Mouse (Mus musculus) hindbrain, postnatal 0 days (tissue): Measurements from ENCODE around the gene Zfp964. TPM values are rescaled to one million over a fixed set of nuclear protein-coding genes. Genes with fewer than 3 reads are reported as not detected.
"Not testable (repeated sequence)": the region's sequence is repeated elsewhere in the genome, so short reads cannot be mapped to it uniquely, and the experiment has no call there.

Experiments used
- ATAC-seq: fragments of 200-750 bp; cut with Nextera tagmentation; 2 replicates; pipeline ENCODE4 v1.8.0; 2017; ENCODE audit warnings: mild to moderate bottlenecking, moderate TSS enrichment, moderate library complexity
- DNase-seq: peaks from one replicate; pipeline ENCODE4 v3.0.0-alpha.2; 2015; ENCODE audit warnings: low spot score
- H3K27ac ChIP-seq: fragments of 300-500 bp; sonication (generic); 2 replicates; pipeline ENCODE4 v1.5.1; 2014; ENCODE audit warnings: mild to moderate bottlenecking
- H3K27me3 ChIP-seq: fragments of 300-500 bp; sonication (generic); 2 replicates; pipeline ENCODE4 v1.6.1; 2014; ENCODE audit warnings: low read length, mixed read lengths; ENCODE audit not compliant: insufficient read depth
- H3K36me3 ChIP-seq: fragments of 300-500 bp; sonication (generic); 2 replicates; pipeline ENCODE4 v1.6.1; 2014; ENCODE audit warnings: low read length, mixed read lengths; ENCODE audit not compliant: insufficient read depth
- H3K4me1 ChIP-seq: fragments of 300-500 bp; sonication (generic); 2 replicates; pipeline ENCODE4 v1.6.1; 2014; ENCODE audit warnings: antibody characterized with exemption, low read length, mixed read lengths; ENCODE audit not compliant: insufficient read depth
- H3K4me2 ChIP-seq: fragments of 300-500 bp; sonication (generic); 2 replicates; pipeline ENCODE4 v1.6.1; 2014; ENCODE audit warnings: low read depth, mild to moderate bottlenecking, low read length, moderate library complexity, mixed read lengths
- H3K4me3 ChIP-seq: fragments of 300-500 bp; sonication (generic); 2 replicates; pipeline ENCODE4 v1.5.1; 2014; ENCODE audit warnings: low read length
- H3K9ac ChIP-seq: fragments of 300-500 bp; sonication (generic); replicated peaks from 2 replicates; pipeline ENCODE4 v1.6.1; 2014; ENCODE audit warnings: mild to moderate bottlenecking, low read length, moderate library complexity, mixed read lengths
- H3K9me3 ChIP-seq: fragments of 300-500 bp; sonication (generic); 2 replicates; pipeline ENCODE4 v1.6.1; 2016; ENCODE audit warnings: low read length, mixed read lengths
- CTCF ChIP-seq: IDR thresholded peaks from 2 replicates; pipeline ENCODE4 v1.5.1; 2016; ENCODE audit warnings: antibody characterized with exemption, control low read depth, low read depth
- WGBS: fragments of 180-500 bp; shearing (Covaris S2); extraction: QIAGEN DNeasy Blood & Tissue Kit; methylation state at CpG from one replicate; pipeline ENCODE4 v1.1.7; 2014; 5-methylcytosine and 5-hydroxymethylcytosine counted together
- polyA plus RNA-seq: library from polyadenylated mRNA; unstranded; fragments of >200 nt; fragmentation: Nextera tagmentation; extraction: Ambion mirVana; gene quantifications from 2 replicates; pipeline ENCODE4 v1.2.1, GENCODE M21; 2015
- total RNA-seq: library from RNA; depleted of rRNA; stranded (reverse); fragments of >200 nt; gene quantifications from 2 replicates; pipeline ENCODE4 v1.2.3, GENCODE M21; 2014; rRNA removed

Gene Zfp964
- total and polyA plus RNA-seq, 2 experiments from 2014 or later, result 0.93 to 6.3 TPM

GRCm38 (mm10) chr8:69701810-69702209, 47.5 kb downstream of the Zfp964 start:
- H3K27me3 ChIP-seq, result no peaks in the 10 kb centered on the region
- whole genome bisulfite sequencing, result 74% methylated on average over 6 of the region's 6 CpGs
- H3K36me3 ChIP-seq, result peaks cover 25% of the 10 kb centered on the region
- no peak overlapping the region for H3K27ac ChIP-seq
- H3K4me1 ChIP-seq, result no peaks in the 10 kb centered on the region
- H3K4me2 ChIP-seq, result no peak overlapping the region
- DNase-seq (no peak), ATAC-seq (no peak)
- no peak for TF ChIP-seq CTCF
- no peak overlapping the region for H3K9ac ChIP-seq
- H3K4me3 ChIP-seq, result no peak overlapping the region
- H3K9me3 ChIP-seq, result no peaks in the 10 kb centered on the region

GRCm38 (mm10) chr8:69710624-69711023, 56.3 kb downstream of the Zfp964 start, which contains the start of gene Zfp869:
TSS of gene Zfp869 (minus strand) at chr8:69710724.
- H3K4me2 ChIP-seq, H3K9ac ChIP-seq, H3K4me1 ChIP-seq, ATAC-seq, H3K27ac ChIP-seq, H3K4me3 ChIP-seq, H3K9me3 ChIP-seq, DNase-seq, H3K27me3 ChIP-seq: not testable (repeated sequence)
- peaks cover 50% of the 10 kb centered on the region for H3K36me3 ChIP-seq
- WGBS, result 98% methylated on average over 10 of the region's 10 CpGs

- WGBS, result 83% methylated on average over 8 of the region's 8 CpGs
- Histone ChIP-seq H3K9ac (no peak overlapping the region), H3K4me2 (no peak overlapping the region), H3K27ac (no peak overlapping the region), H3K4me3 (no peak overlapping the region), H3K27me3 (no peaks in the 10 kb centered on the region), H3K36me3 (peaks cover 22% of the 10 kb centered on the region; the same call in 1 of the 2 replicates), H3K9me3 (no peaks in the 10 kb centered on the region), H3K4me1 (peaks cover 10% of the 10 kb centered on the region)
- no peak for ATAC-seq
- TF ChIP-seq CTCF, result no peak
- no peak for DNase-seq
Measured at GRCm38 (mm10) chr8:69713516-69713915, 59.2 kb downstream of the Zfp964 start.

GRCm38 (mm10) chr8:69715366-69715765, 61.1 kb downstream of the Zfp964 start:
- DNase-seq, result no peak
- Histone ChIP-seq H3K27ac (no peak overlapping the region), H3K9ac (peak overlapping the region; percentile 37; the same call in 1 of the 2 replicates), H3K9me3 (no peaks in the 10 kb centered on the region), H3K4me3 (peak overlapping the region; percentile 78), H3K27me3 (no peaks in the 10 kb centered on the region), H3K4me2 (peak overlapping the region; percentile 53), H3K4me1 (peaks cover 10% of the 10 kb centered on the region), H3K36me3 (peaks cover 7% of the 10 kb centered on the region; the same call in 1 of the 2 replicates)
- ATAC-seq, result no peak
- TF ChIP-seq CTCF, result no peak
- WGBS, result 77% methylated on average over 6 of the region's 6 CpGs

Other genes starting within 250 kb of the Zfp964 start
- gene Gm9495, start 200.9 kb upstream of the Zfp964 start, total RNA-seq, result not detected in 2 replicates
- gene Gm9495, start 200.9 kb upstream of the Zfp964 start, polyA plus RNA-seq, result 0.08 TPM in 1 of 2 replicates, not detected in the other
- not detected in 2 replicates for gene Gm7697, start 131.5 kb upstream of the Zfp964 start, total RNA-seq
- not detected in 2 replicates for gene Gm7697, start 131.5 kb upstream of the Zfp964 start, polyA plus RNA-seq
- gene Zfp868, start 28.9 kb upstream of the Zfp964 start, total RNA-seq, result 23.1 and 23.9 TPM in 2 replicates
- 21.7 and 23.4 TPM in 2 replicates for gene Zfp868, start 28.9 kb upstream of the Zfp964 start, polyA plus RNA-seq
- gene Zfp869, start 56.2 kb downstream of the Zfp964 start, total RNA-seq, result 9.5 and 16.1 TPM in 2 replicates
- 17.5 and 18.4 TPM in 2 replicates for gene Zfp869, start 56.2 kb downstream of the Zfp964 start, polyA plus RNA-seq
- 3.0 and 4.9 TPM in 2 replicates for gene Zfp963, start 95.5 kb downstream of the Zfp964 start, total RNA-seq
- 3.7 and 4.8 TPM in 2 replicates for gene Zfp963, start 95.5 kb downstream of the Zfp964 start, polyA plus RNA-seq
- gene Gm20422, start 120.4 kb downstream of the Zfp964 start, total RNA-seq, result not detected in 2 replicates
- 0.34 and 0.61 TPM in 2 replicates for gene Gm20422, start 120.4 kb downstream of the Zfp964 start, polyA plus RNA-seq
- gene Atp13a1, start 136.7 kb downstream of the Zfp964 start, total RNA-seq, result 85.9 and 93.1 TPM in 2 replicates
- gene Atp13a1, start 136.7 kb downstream of the Zfp964 start, polyA plus RNA-seq, result 38.9 and 39.1 TPM in 2 replicates
- gene Zfp866, start 136.7 kb downstream of the Zfp964 start, total RNA-seq, result 38.6 and 39.8 TPM in 2 replicates
- gene Zfp866, start 136.7 kb downstream of the Zfp964 start, polyA plus RNA-seq, result 18.5 and 18.6 TPM in 2 replicates
- gene Gmip, start 154.2 kb downstream of the Zfp964 start, total RNA-seq, result 28.8 and 42.7 TPM in 2 replicates
- gene Gmip, start 154.2 kb downstream of the Zfp964 start, polyA plus RNA-seq, result 23.6 and 27.9 TPM in 2 replicates
- 5.2 and 5.4 TPM in 2 replicates for gene Lpar2, start 167.9 kb downstream of the Zfp964 start, total RNA-seq
- 0.45 and 0.50 TPM in 2 replicates for gene Lpar2, start 167.9 kb downstream of the Zfp964 start, polyA plus RNA-seq
- gene Pbx4, start 178.0 kb downstream of the Zfp964 start, total RNA-seq, result 46.5 and 86.4 TPM in 2 replicates
- gene Pbx4, start 178.0 kb downstream of the Zfp964 start, polyA plus RNA-seq, result 81.9 and 88.5 TPM in 2 replicates
- 14.3 and 19.2 TPM in 2 replicates for gene Cilp2, start 233.2 kb downstream of the Zfp964 start, total RNA-seq
- gene Cilp2, start 233.2 kb downstream of the Zfp964 start, polyA plus RNA-seq, result 6.9 and 7.2 TPM in 2 replicates
- 1.6 and 1.8 TPM in 2 replicates for gene Tssk6, start 247.7 kb downstream of the Zfp964 start, total RNA-seq
- gene Tssk6, start 247.7 kb downstream of the Zfp964 start, polyA plus RNA-seq, result 3.7 and 4.3 TPM in 2 replicates
- 61.0 and 91.4 TPM in 2 replicates for gene Ndufa13, start 248.1 kb downstream of the Zfp964 start, total RNA-seq
- gene Ndufa13, start 248.1 kb downstream of the Zfp964 start, polyA plus RNA-seq, result 269 and 275 TPM in 2 replicates
- 8.4 and 10.7 TPM in 2 replicates for gene Yjefn3, start 248.2 kb downstream of the Zfp964 start, total RNA-seq
- gene Yjefn3, start 248.2 kb downstream of the Zfp964 start, polyA plus RNA-seq, result 13.3 and 13.8 TPM in 2 replicates